Mouse (Mus musculus) liver, embryonic 14.5 days (tissue): ENCODE measurements around the gene Slc4a3. TPM values are rescaled to one million over a fixed set of nuclear protein-coding genes. Genes with fewer than 3 reads are reported as not detected.

Experiments used
- ATAC-seq: fragments of 200-750 bp; cut with Nextera tagmentation; 2 replicates; pipeline ENCODE4 v1.8.0; 2017; ENCODE audit warnings: moderate number of reproducible peaks, mild to moderate bottlenecking, moderate library complexity; ENCODE audit not compliant: insufficient read depth
- DNase-seq, 3 experiments: peaks; one replicate each; pipeline ENCODE4 v3.0.0-alpha.2; 2012 to 2013; ENCODE audit warnings: low read depth in 3 of 3, low spot score in 3 of 3
- H3K27ac ChIP-seq: fragments of 300-500 bp; sonication (generic); 2 replicates; pipeline ENCODE4 v1.5.1; 2014; ENCODE audit warnings: moderate library complexity, mild to moderate bottlenecking, control low read depth, inconsistent platforms
- H3K27me3 ChIP-seq: fragments of 300-500 bp; sonication (generic); 2 replicates; pipeline ENCODE4 v1.6.1; 2014; ENCODE audit warnings: mild to moderate bottlenecking, low read length, moderate library complexity; ENCODE audit not compliant: control insufficient read depth, insufficient read depth
- H3K36me3 ChIP-seq: fragments of 300-500 bp; sonication (generic); replicated peaks from 2 replicates; pipeline ENCODE4 v1.6.1; 2014; ENCODE audit warnings: low read depth; ENCODE audit not compliant: control insufficient read depth, insufficient read depth
- H3K4me1 ChIP-seq, 2 experiments: fragments of 200-500 bp in 1 of 2; fragments of 300-500 bp in 1 of 2; sonication (generic) in 1 of 2; replicated peaks; 2 replicates each; pipeline ENCODE4 v1.6.1; 2012 to 2014; ENCODE audit warnings: antibody characterized with exemption in 1 of 2, inconsistent platforms in 1 of 2, low read length in 1 of 2; ENCODE audit not compliant: control insufficient read depth in 2 of 2, insufficient read depth in 2 of 2
- H3K4me2 ChIP-seq: fragments of 300-500 bp; sonication (generic); 2 replicates; pipeline ENCODE4 v1.6.1; 2014; ENCODE audit warnings: low read depth, mild to moderate bottlenecking, control low read depth, moderate library complexity
- H3K4me3 ChIP-seq, 2 experiments: fragments of 200-500 bp in 1 of 2; fragments of 300-500 bp in 1 of 2; sonication (generic) in 1 of 2; 2 replicates each; pipeline ENCODE4 v1.5.1; 2012 to 2014; ENCODE audit warnings: low read depth in 2 of 2, low read length in 2 of 2, mild to moderate bottlenecking in 2 of 2, control low read depth in 1 of 2, inconsistent platforms in 1 of 2, moderate library complexity in 1 of 2; ENCODE audit not compliant: insufficient read depth in 1 of 2
- H3K9ac ChIP-seq: fragments of 300-500 bp; sonication (generic); replicated peaks from 2 replicates; pipeline ENCODE4 v1.6.1; 2014; ENCODE audit warnings: mild to moderate bottlenecking, control low read depth, moderate library complexity
- H3K9me3 ChIP-seq: fragments of 300-500 bp; sonication (generic); 2 replicates; pipeline ENCODE4 v1.6.1; 2016; ENCODE audit warnings: low read length, mixed read lengths; ENCODE audit not compliant: control insufficient read depth
- CTCF ChIP-seq: IDR thresholded peaks from 2 replicates; pipeline ENCODE4 v1.5.1; 2016; ENCODE audit warnings: antibody characterized with exemption, low read depth, control low read depth
- EP300 ChIP-seq: IDR thresholded peaks from 2 replicates; pipeline ENCODE4 v1.6.1; 2016; ENCODE audit warnings: antibody characterized with exemption, low read depth
- WGBS: fragments of 180-500 bp; shearing (Covaris S2); extraction: QIAGEN DNeasy Blood & Tissue Kit; methylation state at CpG from one replicate; pipeline ENCODE4 v1.1.7; 2014; ENCODE audit not compliant: insufficient replicate concordance; 5-methylcytosine and 5-hydroxymethylcytosine counted together
- polyA plus RNA-seq, 2 experiments: library from polyadenylated mRNA; depleted of rRNA in 1 of 2; stranded (reverse) in 1 of 2; unstranded in 1 of 2; fragments of >200 nt; fragmentation: Nextera tagmentation in 1 of 2; extraction: Ambion mirVana in 1 of 2; gene quantifications; 2 replicates each; pipeline versions ENCODE4 v1.2.1 to v1.2.3; 2012 to 2014

Slc4a3 gene
- polyA plus RNA-seq, 2 experiments: 0.44 to 1.2 TPM

DNA sequence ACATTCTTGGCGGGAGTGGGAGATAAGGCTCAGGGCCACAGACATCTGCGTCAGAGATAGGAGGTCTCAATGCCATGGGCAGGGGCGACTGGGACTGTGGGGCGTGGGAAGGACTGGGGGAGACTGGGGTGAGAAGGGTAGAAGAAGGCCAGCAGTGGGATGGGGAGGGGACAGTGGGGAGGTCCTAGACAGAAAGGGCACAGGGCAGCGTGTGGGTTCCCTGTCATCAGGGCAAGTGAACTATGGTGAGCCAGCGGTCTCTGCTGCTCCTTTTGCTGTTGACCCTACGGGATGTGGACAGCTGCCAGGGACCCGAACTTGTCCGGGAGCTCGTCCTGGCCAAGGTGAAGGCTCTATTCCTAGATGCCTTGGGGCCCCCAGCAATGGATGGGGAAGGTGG is 39.1 kb upstream of the Slc4a3 start, which contains the start of gene Inha:
Gene Inha (plus strand): TSS at position 72 of the 400 bp plus-strand sequence.
- DNase-seq: no peak
- WGBS: 37% methylated on average over 10 of the region's 10 CpGs
- Histone ChIP-seq H3K4me3 (peak within 1 kb of the TSS; percentile 46 to 54), H3K9ac (no peak within 1 kb of the TSS; the same call in 1 of the 2 replicates), H3K36me3 (no peaks in the 10 kb centered on the region), H3K27ac (no peak within 1 kb of the TSS), H3K4me1 (peaks cover 0 to 8% of the 10 kb centered on the region in 2 experiments; a peak in 2 of 4 replicates), H3K27me3 (peaks cover 29% of the 10 kb centered on the region), H3K4me2 (peak within 1 kb of the TSS; percentile 31), H3K9me3 (no peaks in the 10 kb centered on the region)
- no peak for ATAC-seq
- TF ChIP-seq EP300: no peak
- TF ChIP-seq CTCF: no peak

DNA sequence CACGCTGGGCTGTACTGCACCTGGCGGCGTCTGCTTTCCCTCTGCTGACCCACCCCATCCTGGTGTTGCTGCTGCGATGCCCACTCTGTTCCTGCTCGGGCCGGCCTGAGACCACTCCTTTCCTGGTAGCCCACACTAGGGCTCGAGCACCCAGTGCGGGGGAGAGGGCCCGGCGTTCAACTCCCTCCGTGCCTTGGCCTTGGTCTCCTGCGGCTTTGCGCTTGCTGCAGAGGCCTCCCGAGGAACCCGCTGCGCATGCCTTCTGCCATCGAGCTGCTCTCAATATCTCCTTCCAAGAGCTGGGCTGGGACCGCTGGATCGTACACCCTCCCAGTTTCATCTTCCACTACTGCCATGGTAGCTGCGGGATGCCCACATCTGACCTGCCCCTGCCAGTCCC is 36.5 kb upstream of the Slc4a3 start:
- no peaks in the 10 kb centered on the region for H3K36me3 ChIP-seq
- no peak overlapping the region for H3K27ac ChIP-seq
- H3K4me2 ChIP-seq: no peak overlapping the region
- H3K4me3 ChIP-seq: no peak overlapping the region
- no peaks in the 10 kb centered on the region for H3K9me3 ChIP-seq
- no peak for DNase-seq
- peaks cover 23% of the 10 kb centered on the region for H3K27me3 ChIP-seq
- no peak for ATAC-seq
- 53% methylated on average over 20 of the region's 20 CpGs for WGBS
- TF ChIP-seq EP300 (no peak), CTCF (no peak)
- no peak overlapping the region for H3K9ac ChIP-seq
- peaks cover 0 to 8% of the 10 kb centered on the region in 2 experiments; a peak in 2 of 4 replicates for H3K4me1 ChIP-seq

DNA sequence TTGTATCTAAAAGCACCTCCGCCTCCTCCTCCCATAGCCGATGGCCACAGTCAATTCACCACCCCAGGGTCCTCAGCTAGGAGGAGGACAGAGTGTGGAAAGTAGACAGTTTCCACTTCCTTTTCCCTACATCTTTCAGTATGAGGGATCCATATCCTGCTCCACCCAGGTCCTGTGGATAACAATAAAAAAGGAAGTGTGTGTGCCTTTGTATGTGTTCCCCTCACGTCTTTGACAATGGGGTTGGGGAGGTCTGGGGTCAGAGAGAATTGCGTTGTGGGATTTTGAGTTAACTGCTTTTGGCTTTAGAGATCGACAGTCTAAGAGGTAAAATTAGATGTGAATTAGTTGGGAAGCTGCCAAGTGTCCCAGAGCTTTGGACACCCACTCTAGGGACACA is 35.9 kb upstream of the Slc4a3 start:
- ATAC-seq (no peak), DNase-seq (no peak)
- H3K4me3 ChIP-seq: no peak overlapping the region
- no peaks in the 10 kb centered on the region for H3K36me3 ChIP-seq
- no peak overlapping the region for H3K9ac ChIP-seq
- no peak overlapping the region for H3K27ac ChIP-seq
- TF ChIP-seq EP300 (no peak), CTCF (no peak)
- no peak overlapping the region for H3K4me2 ChIP-seq
- H3K4me1 ChIP-seq: peaks cover 0 to 8% of the 10 kb centered on the region in 2 experiments; a peak in 2 of 4 replicates
- H3K27me3 ChIP-seq: peaks cover 17% of the 10 kb centered on the region
- H3K9me3 ChIP-seq: no peaks in the 10 kb centered on the region
- 33% methylated on average over 5 of the region's 5 CpGs for WGBS

DNA sequence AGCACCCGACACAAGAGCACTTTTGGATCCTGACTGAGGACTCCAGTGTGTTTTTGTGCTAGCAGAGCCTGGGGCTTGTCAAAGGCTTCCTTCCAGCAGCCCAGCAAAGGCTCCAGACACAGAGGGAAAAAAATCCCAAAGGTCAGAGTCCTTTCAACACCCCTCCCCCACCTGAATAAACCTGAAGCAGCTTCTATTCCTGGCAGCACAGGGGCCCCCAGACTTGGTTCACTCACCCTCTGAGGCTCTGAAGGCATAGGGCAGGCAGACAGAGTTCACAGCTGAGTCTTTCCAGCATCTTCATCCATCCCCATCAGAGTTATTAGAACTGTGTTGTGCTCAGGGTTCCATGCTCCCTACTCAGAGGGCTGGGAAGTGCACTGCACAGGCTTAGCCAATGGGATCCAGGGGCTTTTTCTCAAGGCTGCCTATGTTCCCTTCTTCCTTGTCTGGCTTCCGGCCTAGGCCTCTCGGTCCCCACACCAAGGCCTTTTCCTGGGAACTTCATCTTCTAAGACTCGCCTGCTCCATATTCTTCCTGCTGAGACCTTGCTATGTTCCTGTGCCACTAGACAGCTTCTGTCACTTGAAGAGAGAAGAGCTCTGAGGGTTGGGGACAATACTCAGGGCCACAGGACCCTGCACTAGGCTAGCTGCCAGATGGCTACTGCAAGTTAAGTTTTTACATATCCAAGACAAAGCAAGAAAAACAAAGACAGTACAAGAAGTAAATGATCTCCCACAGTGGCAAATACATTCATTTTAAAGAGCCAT is 34.4 kb upstream of the Slc4a3 start:
- ATAC-seq (no peak), DNase-seq (no peak)
- H3K4me2 ChIP-seq: no peak overlapping the region
- no peak overlapping the region for H3K9ac ChIP-seq
- peaks cover 2% of the 10 kb centered on the region; the same call in 1 of the 2 replicates for H3K27me3 ChIP-seq
- no peak overlapping the region for H3K4me3 ChIP-seq
- WGBS: 53% methylated on average over 4 of the region's 4 CpGs
- no peak overlapping the region for H3K27ac ChIP-seq
- no peaks in the 10 kb centered on the region for H3K36me3 ChIP-seq
- no peaks in the 10 kb centered on the region for H3K9me3 ChIP-seq
- no peak for TF ChIP-seq CTCF
- TF ChIP-seq EP300: no peak
- H3K4me1 ChIP-seq: peaks cover 0 to 8% of the 10 kb centered on the region in 2 experiments; a peak in 2 of 4 replicates

DNA sequence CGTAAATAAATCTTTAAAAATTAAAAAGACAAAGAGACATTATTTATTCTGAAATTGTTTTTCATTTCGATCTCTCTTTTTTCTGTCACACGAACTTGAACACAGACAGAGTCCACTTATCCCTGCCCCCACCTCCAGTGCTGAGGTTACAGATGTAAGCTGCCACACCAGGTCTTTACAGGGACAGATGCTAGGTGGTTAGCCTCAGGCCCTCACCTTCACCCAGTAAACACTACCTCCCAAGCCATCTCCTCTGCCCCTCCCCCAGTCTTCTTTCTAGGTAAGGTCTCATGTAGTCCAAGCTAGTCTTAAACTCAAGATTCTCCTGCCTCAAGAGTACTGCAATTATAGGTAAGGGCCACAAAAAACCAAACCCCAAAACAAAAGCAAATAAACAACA is 33.5 kb upstream of the Slc4a3 start:
- Histone ChIP-seq H3K27ac (no peak overlapping the region), H3K4me2 (no peak overlapping the region), H3K9me3 (no peaks in the 10 kb centered on the region), H3K27me3 (no peaks in the 10 kb centered on the region; the same call in 1 of the 2 replicates), H3K4me1 (peaks cover 0 to 5% of the 10 kb centered on the region in 2 experiments; a peak in 2 of 4 replicates), H3K9ac (no peak overlapping the region), H3K36me3 (no peaks in the 10 kb centered on the region), H3K4me3 (no peak overlapping the region)
- ATAC-seq: no peak
- no peak for DNase-seq
- no peak for TF ChIP-seq CTCF
- no peak for TF ChIP-seq EP300
- 65% methylated on average over 3 of the region's 3 CpGs for WGBS
